Mouse (Mus musculus) adrenal gland, adult (tissue): ENCODE data around the gene Abcc4.

Experiments used
- DNase-seq, 2 experiments: peaks; one replicate each; pipeline ENCODE4 v3.0.0; 2022 to 2023; ENCODE audit warnings: low spot score in 1 of 2; ENCODE audit not compliant: inconsistent age in 2 of 2

Abcc4 gene

DNA sequence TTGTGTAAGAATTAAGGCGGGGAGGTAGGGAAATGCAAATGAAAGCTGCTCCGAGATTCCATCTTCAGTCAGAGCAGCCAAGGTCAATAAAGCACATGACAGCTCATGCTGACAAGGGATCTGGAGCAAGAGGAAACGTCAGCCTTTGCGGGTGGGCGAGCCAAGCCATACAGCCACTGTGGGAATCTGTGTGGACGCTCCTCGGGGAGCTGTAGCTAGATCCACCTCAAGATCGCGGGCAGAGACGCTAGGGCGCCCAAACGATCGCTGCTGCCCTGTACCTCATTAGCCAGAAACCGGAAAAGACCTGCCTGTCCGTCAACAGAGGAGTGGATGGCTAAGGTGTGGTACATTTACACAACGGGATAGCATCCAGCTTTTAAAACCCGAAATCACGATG is 7.4 kb upstream of the Abcc4 start:
- peak; percentile 57 to 81 for DNase-seq

DNA sequence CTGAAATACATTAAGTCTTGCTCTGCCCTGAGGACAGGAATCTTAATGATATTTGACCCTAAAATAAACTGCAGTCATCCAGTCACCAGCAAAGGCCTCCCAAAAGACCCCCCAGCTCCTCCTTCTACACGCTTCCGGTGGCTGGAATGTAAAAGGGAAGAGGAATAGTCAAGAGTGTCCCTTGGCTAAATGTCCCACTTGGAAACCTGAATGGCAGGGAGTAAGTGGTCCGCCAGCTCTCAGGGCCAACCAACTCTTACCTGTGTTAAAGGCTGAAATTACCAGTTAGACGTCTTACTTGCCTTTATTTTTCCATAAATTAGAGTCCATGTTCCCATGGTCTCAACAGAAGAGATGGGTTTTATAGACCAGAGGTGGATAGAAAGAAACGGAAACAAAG is 6.9 kb upstream of the Abcc4 start:
- no peak for DNase-seq

DNA sequence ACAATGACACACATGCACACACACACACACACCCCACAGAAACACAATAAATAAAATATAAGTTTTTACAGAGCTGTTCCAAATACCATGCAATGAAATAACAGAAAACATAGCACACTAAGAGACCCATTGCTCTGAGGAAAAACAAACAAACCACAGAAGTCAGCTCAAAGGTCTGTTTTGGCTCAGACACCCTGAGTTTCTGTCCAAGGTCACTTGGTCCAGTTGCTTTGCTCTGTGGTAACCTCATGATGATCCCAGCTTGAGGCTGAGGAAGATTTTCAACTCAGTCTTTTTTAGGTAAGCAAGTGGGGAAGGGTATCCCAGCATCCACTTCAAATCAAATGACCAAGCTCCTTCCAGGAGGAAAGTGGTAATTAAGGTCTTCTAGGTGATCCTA is 4.9 kb upstream of the Abcc4 start:
- peak; percentile 41 to 77 for DNase-seq

DNA sequence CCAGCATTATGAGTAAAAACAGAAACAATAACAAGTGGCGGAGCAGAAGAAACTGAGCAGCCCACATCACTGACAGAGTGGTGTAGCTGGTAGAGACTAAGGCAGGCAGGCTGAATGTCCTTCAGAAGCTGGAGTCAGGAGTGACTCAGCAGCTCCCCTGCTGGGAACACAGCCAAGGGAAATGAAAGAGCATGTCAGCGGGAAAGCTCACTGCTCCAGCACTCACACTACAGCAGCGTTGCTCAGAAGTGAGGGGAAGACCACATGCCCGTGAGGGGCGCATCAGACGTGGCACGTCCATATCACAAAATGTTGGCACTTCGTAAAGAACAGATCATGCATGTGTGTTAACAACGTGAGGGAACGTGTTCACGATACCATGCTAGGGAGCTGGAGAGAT is 3.7 kb upstream of the Abcc4 start:
- peak; percentile 93 to 97 for DNase-seq

DNA sequence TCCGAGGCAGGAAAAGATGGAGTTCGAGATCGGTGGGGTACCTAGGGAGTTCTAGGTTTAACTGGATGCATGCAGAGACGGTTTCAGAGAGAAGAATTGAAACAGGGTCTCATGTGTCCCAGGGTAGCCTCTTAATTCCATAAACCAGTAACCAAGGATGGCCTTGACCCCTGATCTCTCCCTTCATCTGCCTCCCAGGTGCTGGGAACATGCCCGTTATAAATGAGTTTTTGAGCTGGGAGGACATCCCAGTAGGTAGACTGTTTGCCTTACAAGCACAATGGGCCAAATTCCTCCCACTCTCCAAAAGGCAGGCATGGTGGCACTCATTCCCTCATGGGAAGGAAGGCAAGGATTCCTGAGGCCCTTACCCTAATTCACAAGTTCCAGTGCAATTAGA is 2.1 kb upstream of the Abcc4 start:
- DNase-seq = no peak

DNA sequence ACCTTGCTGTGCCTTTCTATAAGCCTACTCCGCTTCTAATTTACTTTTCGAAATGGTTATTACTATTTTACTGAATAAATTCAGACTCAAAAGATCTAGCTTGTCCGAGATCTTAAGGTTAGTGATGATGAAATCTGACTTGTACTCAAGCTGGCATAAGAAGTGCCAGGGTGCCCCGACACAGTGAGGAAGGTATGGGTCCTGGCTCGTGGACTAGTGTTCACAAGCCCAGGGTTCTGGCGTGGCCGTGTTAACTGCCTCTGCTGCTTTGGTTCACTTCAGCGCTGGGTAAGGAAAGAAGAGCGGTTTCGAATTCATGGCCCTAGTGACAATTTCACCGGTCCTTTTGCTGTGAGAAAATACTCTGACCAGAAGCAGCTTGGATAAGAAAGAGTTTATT is 943 bp upstream of the Abcc4 start:
- DNase-seq = peak in 1 of 2 experiments; percentile 58

DNA sequence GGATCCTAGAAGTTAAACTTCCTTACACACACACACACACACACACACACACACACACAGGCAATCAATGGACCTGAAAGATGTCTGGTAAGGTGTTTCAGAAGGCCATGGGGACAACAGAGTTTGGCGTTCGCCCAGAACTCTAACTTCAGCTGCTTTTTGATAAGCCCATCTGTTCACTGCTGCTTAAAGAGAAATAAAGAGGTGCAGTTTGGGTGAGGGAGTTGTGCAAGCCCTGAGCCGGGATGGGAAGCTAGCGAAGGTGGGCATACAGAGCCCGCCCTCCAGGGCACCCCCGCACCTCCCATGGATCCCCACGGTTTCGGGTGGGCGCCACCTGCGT is 583 bp downstream of the Abcc4 start:
- no peak for DNase-seq

DNA sequence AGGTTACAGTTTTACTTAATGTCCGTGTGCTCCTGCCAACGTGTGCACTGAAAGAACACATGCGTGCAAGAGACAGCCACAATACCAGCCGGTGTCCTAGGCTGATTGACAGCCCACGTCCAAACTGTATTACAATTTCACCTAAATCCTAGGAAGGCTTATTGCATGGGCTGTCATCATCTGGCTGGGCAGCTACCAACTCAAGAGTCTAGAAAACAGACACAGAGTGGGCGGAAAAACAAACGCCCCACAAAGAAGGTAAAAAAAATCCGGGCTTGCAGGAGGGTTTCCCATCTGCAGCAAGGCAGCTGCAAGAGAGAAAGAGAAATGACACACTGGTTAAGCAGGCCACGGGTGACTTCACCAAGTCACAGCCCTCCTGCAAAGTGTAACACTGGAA is 2.7 kb downstream of the Abcc4 start:
- no peak for DNase-seq

DNA sequence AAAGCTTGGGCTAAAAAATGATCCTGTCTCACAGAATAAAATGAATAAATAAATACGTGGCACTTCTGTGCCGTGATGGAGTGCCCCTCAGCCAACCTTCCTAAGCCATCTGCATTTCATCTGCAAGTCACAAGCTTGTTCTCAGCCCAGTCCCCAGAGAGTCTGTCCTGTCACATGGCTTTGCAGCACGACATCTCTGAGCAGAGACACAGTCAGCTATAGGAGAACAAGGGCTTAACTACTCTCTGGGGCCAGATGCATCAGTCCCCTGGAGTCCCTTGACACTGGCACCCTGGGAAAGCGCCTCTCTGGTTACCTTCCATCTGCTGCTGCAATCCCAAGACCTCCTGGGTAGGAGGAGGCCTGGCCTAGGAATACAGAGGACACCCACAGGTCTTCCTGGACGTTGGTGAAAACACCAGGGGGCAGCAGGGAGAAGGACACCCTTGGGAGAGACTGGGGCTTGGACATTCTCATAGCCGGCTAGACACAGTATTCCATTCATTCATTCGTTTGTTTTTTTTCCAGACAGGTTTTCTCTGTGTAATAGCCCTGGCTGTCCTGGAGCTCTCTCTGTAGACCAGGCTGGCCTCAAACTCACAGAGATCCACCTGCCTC is 3.9 kb downstream of the Abcc4 start:
- peak; percentile 68 to 89 for DNase-seq

DNA sequence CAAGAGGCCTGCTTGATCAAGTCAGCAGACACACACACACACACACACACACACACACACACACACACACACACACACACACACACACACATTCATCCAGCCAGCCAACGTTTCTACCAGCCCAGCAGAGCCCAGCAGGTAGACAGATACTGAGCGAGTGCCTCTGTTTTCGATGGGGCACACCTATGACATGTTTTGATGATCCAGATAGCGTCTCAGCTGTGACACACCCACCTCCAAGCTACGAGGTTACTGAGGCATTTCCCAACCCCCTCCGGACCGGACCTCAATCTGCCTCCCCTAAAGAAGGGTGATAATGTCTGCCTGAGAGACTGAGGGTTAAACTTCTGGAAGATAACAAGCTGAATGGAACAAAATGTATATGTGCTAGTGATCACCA is 5.4 kb downstream of the Abcc4 start:
- DNase-seq = no peak

DNA sequence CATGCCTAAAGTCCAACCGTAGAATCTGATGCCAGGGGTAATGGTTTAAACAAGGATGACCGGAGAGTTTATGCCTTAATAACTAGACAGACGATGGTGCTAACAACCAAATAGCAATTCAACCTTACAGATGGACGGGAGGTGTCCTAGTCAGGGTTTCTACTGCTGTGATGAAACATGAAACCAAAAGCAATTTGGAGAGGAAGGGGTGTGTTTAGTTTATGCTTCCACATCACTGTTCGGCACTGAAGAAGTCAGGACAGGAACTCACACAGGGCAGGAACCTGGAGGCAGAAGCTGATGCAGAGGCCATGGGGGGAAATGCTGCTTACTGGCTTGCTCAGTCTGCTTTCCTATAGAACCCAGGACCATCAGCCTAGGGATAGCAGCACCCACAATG is 6.1 kb downstream of the Abcc4 start:
- DNase-seq = no peak

DNA sequence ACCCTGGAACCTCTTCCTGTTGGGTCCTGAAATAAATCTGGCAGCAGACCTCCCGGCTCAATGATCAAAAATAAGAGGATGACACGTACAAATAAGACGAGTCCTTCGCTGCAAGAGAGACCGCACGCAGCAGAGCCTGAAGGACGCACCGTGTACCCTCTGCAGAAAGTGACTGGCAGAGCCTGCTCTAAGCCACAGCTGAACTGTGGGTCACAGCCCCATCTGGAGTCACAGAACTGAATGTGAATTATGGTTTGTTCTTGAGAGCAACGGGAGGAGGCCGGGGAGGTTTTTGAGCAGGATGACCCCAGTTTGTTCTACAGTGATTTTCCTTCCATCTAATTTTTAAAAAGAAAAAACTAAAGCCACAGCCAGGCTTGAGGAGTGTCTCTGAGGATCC is 6.5 kb downstream of the Abcc4 start:
- peak in 1 of 2 experiments; percentile 33 for DNase-seq

DNA sequence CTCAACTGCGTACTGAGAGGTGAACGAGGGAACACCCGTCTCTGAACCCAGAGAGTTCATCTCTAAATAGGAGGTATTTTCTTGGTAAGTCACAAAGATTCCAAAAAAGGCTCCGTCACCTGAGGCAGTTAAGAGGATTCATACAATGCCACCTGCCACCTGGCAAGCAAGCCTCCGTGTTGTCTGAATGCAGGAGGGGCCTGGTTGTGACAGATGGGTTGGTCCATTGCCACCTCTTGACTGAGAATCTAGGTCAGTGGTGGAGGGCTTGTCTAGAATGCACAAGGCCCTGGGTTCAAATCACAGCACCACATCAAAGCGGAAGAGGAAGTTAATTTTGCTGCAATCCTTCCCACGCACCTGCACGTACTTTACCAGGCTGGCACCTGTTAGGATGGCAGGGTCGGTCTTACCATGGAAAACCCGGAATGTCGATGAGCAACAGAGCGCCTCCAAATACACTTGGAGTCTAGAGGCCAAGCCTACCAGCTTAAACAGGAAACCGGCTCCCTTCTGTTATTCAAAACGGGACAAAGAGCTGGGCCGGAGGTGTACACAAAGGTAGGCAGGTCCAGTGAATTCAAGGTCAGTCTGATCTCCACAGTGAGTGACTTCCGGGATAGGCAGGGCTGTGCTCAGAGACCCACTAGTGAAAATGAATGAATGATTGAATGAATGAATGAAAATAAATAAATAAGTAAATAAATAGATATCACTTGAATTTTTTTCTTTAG is 9.3 kb downstream of the Abcc4 start:
- DNase-seq = no peak

DNA sequence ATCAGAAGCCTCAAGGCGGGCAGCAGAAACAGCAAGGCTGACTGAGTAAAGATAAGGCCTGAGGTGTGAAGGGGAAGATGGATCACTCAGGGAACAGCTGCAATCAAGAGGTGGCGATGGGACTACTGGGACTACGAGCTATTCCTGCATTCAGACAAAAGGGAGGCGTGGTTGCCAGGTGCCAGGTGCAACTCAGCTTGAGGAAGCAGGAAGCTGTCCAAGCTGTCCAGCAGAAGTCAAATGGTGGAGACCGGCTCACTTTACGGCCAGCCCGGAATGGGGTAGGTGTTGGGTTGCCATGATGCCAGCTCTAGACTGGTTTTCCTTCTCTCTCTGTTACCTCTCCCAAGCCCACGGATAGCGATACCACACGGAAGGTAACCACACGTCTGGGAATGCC is 10.2 kb downstream of the Abcc4 start:
- DNase-seq = no peak

DNA sequence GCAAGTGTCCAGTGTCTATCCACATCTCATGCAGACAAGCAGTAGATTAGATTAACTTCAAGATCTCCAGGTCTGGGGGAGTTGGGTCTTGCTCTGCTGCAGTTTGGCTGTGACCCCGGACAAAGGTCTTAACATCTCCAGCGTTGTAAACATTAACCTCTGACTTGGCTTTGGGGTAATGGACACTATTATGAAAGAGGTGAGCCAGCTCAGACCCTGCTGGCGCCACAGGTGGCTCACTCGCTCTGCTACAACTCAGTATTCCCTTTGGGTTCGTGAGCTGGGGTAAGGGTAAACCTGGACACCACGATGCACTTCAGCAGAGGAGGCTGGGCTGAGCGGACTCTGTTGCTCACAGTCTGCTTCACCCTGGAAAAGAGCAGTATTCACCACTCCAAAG is 11.7 kb downstream of the Abcc4 start:
- DNase-seq = no peak

DNA sequence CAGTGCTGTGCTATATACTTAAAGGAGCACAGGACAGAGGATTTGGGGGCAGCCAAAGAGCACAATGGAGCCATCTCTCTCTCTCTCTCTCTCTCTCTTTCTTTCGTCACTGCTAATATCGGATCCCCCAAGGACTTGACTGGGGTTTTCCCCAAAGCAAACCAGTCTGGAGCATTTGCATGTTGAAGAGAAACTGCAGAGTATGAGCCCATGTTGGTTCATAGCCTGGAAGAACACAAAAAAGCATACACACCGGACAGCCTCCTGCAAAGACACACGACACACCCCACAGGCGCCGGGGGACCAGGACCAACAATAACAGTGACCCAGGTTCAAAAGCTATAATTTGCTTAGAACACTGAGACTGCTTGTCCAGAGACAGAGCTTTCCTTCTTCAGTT is 14.1 kb downstream of the Abcc4 start:
- DNase-seq = no peak

DNA sequence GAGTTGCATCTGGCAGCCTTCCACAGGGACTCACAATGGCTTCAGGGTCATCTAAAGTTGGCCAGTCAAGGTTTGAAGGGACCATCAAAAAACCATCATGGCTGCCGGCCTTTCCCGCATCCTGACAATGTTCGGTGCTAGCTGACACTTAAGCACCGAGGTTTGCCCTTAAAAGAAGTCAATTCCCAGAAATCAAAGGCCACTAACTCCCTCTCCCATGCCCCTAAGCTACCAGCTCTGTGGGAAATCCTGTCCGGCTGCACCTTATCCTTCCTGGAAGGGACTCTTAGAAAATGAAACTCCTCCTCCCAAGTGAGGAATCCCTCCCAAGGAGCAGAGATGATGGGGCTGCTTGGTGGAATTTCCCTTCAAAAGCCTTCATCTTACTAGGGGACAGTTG is 14.6 kb downstream of the Abcc4 start:
- DNase-seq = no peak

DNA sequence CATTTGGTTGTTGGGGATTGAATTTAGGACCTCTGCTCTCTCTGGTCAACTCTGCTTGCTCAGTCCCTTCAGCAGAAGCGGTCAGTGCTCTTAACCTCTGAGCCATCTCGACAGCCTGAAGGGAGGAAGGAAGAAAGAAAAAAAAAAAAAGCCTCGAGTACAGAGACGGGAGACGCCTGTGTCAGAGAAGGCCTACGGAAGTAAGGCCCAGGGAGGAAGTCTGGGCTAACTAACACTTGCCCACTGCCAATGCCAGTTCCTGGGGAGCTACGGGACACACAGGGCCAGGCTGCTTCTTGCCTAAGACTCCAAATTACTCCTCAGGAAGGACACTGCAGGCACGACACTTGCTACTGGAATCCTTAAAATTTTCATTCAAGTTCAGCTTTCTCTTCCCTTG is 15.1 kb downstream of the Abcc4 start:
- DNase-seq = peak in 1 of 2 experiments; percentile 54

DNA sequence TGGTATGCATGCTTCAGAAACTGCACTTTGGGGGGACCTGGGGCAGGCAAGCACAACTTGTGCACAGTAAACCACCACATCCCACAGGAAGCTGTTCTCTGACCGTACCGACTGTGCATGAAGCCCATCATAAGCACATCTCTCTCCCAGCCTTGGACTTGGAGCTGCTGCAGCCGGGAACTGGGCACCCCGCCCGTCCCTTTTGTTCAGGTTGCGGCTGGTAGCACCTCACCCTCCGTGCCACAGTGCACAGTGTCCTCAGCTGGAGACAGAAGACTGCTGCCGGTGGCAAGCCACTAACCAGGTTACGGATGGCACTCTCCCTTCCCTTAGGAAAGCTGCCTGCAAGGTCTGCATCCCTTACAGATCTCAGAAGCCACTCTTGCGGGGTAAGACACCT is 15.7 kb downstream of the Abcc4 start:
- DNase-seq = no peak

DNA sequence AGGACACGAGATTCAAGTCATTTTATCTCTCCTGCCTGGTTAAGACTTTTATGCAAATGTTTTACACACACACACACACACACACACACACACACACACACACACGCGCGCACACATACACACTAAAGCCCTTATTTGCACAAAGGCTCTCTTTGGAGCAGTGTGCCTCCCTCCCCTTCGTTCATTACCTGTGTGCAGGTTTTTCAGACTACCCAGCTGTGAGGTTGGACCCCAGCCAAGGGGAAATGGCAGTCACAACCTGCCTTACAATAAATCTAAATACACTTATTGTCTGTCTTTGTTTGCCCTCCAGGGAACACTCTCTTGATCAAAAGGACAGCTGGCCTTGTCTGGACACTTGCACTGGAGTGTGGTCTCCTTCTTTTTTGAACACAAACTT is 17.4 kb downstream of the Abcc4 start:
- DNase-seq = no peak

DNA sequence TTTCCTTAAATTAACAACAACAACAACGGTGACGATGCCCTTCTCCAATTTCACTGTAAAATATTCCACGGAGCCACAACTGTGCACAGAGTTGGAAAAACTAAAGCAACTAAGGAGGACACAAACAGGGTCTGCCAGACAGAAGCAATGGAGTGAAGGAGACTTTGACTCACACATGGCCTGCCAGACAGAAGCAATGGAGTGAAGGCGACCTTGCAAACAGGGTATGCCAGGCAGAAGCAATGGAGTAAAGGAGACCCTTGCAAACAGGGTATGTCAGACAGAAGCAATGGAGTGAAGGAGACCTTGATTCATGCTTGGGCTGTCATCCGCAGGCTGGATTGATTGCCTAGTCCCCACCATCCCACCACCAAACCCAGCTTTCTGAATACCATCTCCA is 19.2 kb downstream of the Abcc4 start:
- no peak for DNase-seq

DNA sequence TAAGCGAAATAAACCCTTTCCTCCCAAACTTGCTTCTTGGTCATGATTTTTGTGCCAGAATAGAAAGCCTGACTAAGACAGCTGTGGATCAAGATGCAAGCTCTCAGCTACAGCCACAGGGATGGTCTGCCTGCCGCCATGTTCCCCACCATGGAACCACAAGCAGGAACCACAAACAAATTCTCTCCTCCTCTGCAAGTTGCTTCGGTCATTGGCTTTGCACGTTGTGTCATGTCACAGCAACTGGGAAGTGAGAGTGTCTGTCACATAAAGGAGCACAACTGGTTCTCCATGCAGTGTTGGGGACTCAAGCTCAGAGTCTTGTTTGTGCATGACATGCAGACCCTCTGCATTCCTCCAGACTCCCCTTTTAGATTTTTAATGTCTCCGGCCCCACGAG is 20.4 kb downstream of the Abcc4 start:
- no peak for DNase-seq

DNA sequence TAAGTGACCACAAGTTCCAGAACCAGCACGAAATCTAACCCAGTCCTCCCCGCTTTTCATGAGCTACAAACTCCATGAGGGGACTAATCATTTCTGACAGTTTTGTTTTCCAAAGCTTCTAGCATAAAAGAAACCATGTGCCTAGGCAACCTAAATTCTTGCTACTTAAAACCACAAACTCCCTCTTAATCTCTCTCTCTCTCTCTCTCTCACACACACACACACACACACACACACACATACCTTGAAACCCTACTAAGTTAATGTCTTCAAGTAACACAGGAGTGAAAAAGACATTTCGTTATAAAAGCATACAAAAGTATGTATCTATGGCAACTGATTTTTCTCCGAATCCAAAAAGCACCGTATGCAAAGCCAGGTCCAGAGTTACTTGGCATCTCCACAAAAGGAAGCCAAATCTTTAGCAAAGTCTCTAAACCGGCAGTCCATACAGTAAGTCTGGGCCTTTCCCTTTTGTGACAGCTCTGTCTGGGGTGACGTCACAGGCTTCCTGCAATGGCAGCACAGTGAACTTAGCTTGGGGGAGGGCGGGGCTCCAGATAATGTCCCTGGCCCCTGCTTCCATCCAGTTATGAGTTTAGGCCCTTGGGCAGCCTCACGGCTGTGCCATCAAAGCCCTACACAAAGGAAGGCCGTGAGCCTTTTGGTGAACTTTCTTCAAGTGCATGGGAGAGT is 23.5 kb downstream of the Abcc4 start:
- DNase-seq = no peak
